Mouse (Mus musculus) ES-Bruce4 (cell line): Measurements from ENCODE around the gene Lama4.

Experiments
- CTCF ChIP-seq: IDR thresholded peaks from one replicate; pipeline ENCODE4 v1.8.1; 2011; ENCODE audit warnings: low read depth, low read length
- POLR2A ChIP-seq: IDR thresholded peaks from one replicate; pipeline ENCODE4 v1.8.1; 2011; ENCODE audit warnings: low read length; ENCODE audit not compliant: insufficient read depth

GRCm38 (mm10) chr10:39027058-39027457, 61.7 kb downstream of the Lama4 start:
- TF ChIP-seq POLR2A (no peak), CTCF (no peak)
